Mouse (Mus musculus): ENCODE measurements around the gene Rbfox3.
A peak's percentile ranks its signal among the peaks of the same experiment; 100 is the strongest.

Rbfox3 gene

DNA sequence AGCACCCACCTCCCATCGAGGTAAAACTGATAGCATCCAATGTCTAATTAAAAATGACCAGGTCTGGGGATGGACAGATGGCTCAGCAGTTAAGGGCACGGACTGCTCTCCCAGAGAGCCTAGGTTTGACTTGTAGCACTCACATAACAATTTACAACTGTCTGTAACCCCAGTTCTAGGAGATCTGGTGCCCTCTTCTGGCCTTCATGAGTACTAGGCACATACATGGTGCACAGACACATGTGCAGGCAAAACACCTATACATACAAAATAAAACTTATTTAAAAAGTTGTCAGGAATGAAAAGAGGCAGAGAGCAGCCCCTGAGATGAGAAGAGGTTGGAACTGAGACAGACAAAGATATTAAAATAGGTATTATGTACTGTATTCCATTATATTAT is 305.8 kb downstream of the Rbfox3 start:
- DNase-seq (ENCODE audit: low spot score in 2 of 2): no peak

DNA sequence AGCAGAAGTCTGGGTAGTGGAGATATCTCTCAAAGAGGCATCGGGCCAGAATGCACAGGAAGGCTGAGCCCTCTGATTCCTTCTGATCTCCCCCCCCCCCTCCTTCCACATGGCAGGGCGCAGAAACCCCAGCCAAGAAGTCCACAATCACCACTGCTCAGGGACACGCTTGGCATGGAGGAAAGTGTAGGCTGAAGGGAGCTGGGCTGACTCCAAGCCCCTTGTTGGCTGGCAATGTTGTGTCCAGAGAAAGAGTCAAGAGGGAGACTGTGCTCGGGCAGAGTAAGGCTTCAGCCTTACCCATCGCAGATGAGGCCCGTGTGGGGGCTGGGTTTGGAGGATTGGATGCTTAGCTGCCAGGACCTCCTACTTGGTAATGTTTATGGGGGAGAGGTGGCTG is 307.2 kb downstream of the Rbfox3 start:
- DNase-seq (ENCODE audit: low spot score in 2 of 2): no peak

DNA sequence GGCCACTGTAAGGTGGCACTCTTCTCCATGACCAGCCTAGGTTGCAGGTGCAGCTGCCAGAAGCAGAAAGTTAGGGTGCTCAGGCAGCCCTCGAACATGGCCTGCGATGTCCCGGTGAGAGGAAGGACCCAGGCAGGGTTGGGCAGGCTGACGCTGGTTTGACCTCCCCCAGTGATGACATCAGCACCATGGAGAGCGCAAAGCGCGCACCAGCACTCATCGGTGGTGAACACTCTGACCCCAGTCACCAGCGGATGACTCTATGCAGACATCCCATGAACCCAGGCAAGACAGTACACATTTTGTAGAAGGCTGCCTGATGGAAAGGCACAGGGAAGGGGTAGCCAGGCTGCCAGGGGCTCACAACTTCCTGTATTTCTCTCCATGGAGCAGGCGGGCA is 308.3 kb downstream of the Rbfox3 start:
- DNase-seq (ENCODE audit: low spot score in 2 of 2): peak in 1 of 2 experiments; percentile 22

DNA sequence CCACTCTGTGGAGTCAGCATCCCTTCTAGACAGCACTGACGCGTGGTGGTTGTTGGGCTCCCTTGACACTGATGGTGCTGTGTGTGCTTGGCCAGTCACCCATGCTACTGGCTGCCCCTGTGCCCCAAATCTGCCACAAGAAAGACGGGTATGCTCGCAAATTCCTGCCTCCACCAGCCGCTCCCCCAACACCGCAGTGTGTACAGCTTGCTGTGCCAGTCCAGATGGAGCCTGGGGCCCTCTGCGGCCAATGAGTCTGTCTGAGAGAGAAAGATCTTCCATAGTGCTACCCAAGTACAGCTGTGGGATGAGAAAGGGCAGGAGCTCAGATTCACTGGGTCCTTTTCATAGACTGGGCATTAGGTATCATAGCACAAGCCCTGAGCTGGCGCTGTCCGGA is 309.9 kb downstream of the Rbfox3 start:
- no peak for DNase-seq (ENCODE audit: low spot score in 2 of 2)

DNA sequence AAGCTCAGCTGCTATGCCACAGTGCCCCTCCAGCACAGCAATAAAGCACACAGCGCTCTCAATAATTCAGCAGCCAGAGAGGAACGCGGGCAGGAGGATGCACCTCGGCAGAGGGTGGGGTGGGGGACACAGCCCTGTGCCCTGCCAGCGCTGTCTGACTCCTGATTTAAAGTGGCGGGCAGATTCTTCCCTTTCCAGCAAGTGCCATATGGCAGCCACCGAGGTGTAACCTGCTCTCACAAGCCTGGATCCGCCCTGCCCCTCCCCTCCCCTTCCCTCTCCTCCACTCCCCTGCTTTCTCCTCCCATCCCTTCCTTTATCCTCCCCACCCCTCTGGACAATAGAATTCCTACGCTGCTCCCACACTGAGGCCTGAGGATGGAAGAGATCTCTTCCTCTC is 311.2 kb downstream of the Rbfox3 start:
- DNase-seq (ENCODE audit: low spot score in 2 of 2): no peak

DNA sequence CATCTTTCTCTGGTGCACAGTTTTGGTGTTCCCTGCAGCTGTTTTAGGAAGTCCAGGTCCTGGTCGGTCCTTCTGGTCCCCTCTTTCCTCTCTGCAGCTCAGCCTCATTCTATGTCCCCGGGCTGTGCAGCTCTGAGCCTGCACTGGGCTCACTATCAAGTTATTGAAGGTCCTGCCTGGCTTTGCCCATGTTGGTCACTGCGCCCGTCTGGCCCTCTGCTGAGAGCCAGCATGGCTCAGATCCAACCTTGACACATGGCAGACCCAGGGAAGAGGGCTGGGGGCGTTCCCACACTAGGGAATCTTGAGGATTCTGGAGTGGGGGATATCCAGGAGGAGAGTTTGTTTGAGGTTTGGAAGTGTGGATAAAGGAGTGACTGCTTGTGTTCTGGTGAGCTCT is 312.7 kb downstream of the Rbfox3 start:
- no peak for DNase-seq (ENCODE audit: low spot score in 2 of 2)

DNA sequence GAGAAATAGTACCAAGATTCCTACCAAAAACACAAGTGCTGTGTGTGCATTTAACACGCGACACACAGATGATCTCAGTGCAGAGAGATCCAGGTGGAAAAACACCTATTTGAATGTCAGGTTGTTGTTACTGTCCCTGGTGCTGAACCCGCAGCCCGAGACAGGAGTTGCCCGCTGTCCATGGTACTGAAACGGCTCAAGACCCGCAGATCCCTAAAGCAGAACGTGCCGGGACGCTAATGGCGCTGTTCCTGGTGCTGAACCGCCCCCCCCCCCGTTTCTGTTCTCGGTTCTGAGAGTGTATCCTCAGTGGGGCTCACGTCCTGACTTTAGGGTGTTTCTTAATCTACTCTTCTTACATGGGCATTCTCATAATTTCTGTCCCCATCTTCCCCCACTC is 326.6 kb downstream of the Rbfox3 start:
- DNase-seq (ENCODE audit: low spot score in 2 of 2): peak; percentile 65 to 86

DNA sequence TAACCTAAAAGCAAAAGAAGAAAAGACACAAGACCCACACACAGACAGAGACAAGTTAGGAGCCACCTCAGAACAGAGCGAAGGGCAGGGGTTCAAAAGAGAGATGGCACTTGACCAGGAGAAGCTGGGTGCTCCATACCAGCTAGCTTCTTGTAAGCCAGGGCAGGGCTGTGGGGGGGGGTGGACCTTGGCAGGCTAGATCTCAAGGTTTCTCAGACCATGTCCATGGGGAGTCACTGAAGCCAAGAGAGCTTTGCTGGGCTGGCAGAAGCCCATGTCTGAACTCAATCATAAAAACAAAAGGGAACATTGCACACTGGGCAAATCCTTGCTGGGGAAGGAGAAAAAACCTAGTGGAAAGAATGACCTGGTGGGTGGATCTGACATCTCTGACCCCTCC is 327.4 kb downstream of the Rbfox3 start:
- no peak for DNase-seq (ENCODE audit: low spot score in 2 of 2)

DNA sequence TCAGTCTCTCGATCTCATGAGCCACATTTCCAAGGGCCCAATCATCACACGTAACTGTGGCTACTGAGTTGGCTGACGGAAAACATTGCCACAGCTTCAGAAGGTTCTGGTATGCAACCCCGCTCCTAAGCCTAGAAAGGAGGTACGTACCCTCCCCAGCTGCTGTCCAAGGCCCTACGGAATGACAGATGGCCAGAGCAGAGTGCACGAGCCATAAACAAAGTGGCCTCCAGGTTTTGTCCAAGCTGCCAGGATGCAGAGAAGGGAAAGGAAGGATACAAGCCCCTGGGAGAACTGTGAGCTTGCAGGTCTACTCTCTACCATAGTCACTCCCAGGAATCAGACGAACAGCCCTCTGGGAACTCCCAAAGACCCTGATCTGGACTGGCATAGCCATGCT is 327.8 kb downstream of the Rbfox3 start:
- no peak for DNase-seq (ENCODE audit: low spot score in 2 of 2)

DNA sequence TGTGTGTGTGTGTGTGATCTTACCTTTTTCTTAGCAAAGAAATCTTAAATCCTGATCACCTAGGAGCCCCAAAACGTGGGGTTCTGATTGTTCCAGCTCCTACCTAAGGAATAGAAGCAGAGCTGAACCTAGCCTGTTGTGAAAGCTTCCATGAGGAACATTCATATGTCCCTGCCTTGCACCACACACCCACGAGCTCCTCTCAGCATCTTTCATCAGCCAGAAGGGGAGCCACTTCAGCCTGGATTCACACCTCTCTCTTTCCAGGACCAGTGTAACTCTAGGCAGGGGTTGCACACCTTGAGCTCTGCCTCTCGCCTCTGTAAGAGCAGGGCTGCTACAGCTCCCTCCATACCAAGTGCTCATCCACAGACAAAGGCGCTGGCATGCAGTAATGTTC is 330.4 kb downstream of the Rbfox3 start:
- DNase-seq (ENCODE audit: low spot score in 2 of 2): no peak

DNA sequence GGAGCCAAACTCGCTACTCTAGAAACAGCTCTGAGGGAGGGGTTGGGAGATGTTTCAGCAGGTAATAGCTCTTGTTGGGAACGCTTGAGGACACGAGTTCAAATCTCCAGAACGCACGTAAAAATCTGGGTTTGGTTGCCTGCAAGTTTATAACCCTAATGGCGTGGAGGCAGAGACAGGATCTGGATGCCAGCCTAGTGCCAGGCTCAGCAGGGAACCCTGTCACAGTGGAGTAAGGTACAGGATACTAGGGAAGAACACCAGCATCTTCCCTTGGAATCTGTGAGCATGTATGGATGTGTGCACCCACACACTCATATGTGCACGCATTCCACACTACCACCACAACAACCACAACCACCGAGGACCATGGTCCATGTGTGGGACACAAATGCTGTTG is 331.8 kb downstream of the Rbfox3 start:
- DNase-seq (ENCODE audit: low spot score in 2 of 2): no peak

DNA sequence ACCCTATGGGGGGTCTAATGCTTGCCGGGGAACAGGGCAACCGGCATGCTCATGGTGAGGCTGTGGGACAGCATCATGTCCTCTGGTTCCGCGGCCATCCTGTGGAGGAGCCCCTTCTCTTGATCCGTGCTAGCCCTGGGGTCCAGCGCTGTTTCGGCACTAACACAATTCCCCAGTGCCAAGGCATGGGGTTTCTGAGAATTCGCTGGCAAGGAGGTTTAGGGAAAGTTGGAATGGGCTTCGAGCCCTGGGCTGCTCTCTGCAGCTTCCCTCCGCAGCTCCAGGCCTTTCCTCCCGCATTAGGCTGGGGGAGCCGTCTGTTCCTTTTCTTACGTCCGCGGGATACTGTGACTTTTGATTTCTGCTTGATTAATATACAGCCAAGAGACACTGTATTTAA is 334.1 kb downstream of the Rbfox3 start:
- no peak for DNase-seq (ENCODE audit: low spot score in 2 of 2)

DNA sequence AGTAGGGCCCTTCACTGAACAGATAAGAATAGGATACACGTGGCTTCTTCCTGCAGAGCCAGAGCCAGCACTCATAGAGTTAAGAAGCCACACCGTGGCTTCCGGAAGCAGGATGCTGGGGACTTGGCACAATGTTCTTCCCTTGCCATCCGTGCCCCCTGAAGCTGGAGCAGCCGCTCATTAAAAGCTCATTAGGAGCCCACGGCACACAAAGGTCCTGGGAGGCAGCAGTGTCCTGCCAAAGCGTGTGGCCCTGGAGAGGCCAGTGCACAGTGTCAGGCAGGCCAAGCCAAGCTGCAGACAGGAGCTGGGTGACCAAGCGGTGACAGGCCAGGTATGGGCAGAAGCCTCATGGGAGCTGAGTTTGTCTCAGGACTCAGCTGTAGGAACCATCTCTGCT is 334.8 kb downstream of the Rbfox3 start:
- DNase-seq (ENCODE audit: low spot score in 2 of 2): no peak

DNA sequence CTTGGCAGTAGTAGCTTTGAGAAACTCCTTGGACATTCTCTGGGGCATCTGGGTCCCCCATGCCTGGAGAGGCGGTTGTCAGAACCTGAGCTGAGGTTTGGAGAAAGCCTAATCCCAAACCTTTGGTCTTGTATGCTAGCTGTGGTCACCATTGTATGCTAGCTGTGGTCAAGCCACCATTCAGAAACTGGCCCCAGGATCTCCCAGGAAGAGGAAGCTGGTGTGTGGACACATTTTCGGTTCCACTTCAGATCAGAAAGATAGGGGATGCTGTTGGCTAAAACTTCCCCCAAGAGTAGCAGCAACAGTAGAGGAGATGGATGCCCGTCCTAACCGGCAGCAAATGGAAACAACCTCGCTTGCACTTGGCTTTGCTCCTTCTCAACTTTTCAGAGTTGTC is 337.0 kb downstream of the Rbfox3 start:
- no peak for DNase-seq (ENCODE audit: low spot score in 2 of 2)

DNA sequence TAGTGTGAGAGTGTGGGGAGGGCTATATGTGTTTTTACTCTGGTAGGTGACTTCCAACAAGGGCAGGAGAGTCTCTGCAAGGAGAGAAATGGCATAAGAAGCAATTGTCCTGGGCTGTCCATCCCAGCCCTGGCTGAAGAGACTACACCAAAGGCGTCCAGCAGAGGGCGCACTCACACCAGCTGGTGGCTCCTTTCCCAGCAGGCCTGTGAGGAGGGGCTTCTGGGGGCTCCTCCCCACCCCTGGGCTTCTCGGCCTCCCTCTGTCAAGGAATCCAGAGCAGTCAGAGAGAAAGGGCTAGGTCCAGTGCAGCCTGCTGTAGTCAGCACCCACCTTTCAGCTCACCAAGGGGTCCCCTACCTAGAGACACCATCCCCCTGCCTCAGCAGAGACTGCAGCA is 337.8 kb downstream of the Rbfox3 start:
- peak in 1 of 2 experiments; percentile 80 for DNase-seq (ENCODE audit: low spot score in 2 of 2)

DNA sequence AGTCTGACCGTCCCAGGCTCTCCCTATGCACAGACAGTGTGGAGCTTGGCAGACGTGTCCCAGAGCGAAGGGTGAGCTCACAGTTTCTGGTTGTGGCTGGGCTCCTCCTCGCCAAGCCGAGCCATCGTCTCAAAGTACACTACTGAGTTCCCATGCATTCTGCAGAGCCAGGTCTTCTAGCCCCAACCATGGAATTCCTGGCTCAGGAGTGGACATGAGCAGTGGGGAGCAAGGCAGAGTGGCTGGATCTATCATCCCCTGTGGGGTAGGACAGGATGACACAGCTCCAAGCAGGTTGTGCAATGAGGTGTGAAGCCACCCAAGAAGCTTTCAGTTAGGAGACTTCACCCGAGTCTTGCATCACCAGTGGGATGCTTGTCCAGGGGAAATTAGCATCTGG is 338.4 kb downstream of the Rbfox3 start:
- no peak for DNase-seq (ENCODE audit: low spot score in 2 of 2)

DNA sequence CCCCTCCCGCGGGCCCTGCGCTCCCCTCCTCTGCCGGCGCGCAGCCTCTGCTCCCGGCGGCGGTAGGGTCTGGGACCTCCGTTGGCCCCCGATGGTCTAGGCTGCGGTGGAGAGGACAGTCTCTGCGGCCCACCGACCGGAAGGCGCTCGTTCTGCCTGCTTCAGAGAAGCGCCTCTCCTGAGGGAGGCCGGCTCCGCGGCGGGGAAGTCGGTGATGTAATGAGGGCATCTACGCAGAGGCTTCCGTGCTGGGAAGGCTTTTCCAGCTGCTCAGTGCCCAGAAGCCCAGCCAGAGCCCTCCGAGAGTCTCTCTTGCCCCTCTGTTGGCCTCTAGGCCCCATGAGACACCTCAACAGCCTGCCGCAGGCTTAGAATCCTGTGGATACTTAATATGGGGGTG is 341.2 kb downstream of the Rbfox3 start:
- no peak for DNase-seq (ENCODE audit: low spot score in 2 of 2)

DNA sequence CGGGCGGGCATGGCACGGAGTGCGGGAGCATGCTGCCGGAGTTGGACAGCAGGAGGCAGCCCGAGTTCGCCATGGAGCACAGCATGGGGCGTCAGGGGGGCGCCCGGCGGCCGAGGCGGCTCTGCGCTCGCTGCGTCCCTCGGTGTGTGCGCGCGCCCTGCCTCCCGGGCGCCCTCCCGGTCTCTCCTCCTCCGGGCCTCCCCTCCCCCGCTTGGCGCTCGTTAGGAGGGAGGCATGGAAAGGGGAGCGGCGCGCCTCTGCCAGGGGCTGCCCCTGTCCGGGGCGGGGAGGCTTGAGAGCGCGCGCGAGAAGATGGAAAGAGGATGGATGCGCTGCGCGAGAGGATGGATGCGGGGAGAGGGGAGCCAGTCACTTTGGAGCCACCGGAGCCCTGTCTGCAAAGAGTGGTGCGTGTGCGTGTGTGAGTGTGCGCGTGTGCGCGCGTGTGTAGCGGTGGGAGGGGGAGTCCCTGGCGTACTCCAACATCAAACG is 341.8 kb downstream of the Rbfox3 start:
- DNase-seq (ENCODE audit: low spot score in 2 of 2): no peak

DNA sequence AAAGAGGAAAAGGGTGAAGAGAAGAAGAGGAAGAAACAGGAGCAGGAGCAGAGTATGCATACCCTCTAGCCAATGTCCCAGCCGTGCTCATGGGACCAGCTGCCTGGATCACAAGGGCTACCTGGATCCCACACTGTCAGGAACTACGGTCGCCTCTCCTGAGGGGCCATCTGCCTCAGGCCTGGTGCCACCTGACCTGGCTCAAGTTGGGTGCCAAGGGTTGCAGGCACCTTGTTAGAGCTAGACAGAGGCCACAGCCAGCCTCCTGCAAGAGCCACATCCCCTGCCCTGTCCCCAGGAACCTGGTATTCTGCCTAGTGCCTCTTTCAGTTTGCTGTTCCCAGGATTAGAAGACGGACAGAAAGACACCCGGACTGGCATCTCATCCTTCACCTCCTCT is 347.5 kb downstream of the Rbfox3 start:
- no peak for DNase-seq (ENCODE audit: low spot score in 2 of 2)

DNA sequence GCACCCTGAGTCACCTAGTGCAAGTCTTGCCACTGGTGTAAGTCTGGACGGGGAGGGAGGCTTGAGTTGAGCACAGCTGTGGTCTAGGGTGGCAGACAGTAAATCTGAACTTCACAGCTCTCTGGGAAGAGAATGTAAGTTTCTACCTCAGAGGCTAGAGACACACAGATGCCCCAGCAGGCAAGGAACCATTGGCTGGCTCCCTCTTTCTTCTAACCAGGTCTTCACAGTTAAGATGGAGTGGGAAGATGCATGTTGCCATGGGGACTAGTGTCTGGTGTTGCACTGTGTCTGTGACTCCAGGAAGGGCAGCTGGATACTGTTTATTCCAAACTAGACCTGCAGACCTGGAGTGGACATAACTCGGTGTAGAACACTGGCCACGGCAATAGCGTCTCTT is 348.6 kb downstream of the Rbfox3 start:
- no peak for DNase-seq (ENCODE audit: low spot score in 2 of 2)

DNA sequence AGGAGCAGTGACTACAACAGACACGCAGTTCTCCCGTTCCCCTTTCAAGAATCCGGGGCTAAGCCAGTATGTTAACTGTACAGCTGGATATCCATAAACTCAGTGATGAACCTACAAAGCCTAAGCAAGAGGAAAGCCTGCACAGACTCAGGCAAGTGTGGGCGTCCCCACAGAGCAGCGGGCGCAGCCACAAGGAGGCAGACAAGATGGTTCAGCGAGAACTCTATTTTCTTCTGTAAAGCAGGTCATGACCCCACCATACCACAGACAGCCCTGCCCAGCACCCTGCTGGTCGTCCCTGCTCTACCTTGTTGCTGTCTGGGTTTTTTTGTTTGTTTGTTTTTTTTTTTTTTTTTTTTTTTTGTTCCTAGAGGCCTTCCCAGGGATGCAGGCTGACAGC is 353.2 kb downstream of the Rbfox3 start:
- DNase-seq (ENCODE audit: low spot score in 2 of 2): no peak

DNA sequence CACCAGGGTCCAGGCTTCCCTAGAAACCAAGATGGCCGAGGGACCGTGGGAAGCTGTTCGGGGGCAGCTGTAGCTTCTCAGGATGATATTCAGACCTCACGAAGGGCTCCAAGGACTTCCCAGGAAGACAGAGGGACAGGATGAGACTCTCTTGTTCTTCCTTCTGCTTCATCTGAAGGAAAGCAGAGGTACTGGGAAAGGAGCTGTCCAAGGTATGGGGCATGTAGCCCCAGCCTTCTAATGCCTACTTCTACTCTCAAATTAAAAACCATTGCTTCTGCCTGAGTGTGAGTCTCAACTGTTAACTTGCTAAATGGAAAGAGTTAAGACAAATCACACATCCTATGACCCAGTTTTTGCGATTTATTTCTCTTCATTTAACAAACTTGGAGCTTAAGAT is 355.8 kb downstream of the Rbfox3 start:
- no peak for DNase-seq (ENCODE audit: low spot score in 2 of 2)

DNA sequence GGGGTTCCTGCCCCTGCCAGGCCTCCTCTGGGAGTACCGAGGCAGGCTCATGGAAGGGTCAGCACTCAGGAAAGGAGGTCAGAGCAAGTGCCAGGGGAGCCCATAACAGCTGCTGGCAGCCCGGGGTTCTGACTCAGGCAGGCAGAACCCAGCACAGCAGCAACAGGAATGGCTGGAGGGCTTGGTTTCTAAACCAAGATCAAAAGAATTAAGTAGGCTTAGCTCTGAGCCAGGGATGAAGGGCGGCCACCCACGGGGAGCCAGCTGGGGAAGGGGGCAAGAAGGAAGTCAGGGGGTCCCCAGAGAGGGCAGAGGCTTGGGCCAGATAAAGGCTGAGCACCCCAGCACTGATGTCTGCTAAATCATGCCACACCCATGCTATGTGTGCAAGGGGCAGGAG is 356.9 kb downstream of the Rbfox3 start:
- DNase-seq (ENCODE audit: low spot score in 2 of 2): no peak

DNA sequence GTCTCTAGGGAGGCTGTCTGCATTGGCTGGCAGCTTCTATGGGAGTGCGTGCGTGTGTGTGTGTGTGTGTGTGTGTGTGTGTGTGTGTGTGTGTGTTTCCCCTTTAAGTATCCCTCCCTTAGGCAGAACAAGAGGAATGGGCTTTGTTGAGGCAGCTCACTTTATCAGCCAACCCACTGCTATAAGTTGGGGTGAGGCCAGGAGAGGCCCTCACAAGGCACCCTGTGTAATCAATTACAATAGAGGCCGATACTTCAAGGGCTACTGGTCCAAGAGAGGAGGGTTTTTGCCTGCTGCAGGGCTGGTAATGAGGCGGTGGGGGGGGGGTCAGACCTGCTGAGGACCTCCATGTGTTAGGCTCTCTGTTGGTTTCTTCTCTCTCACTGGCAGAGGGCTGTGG is 357.5 kb downstream of the Rbfox3 start:
- no peak for DNase-seq (ENCODE audit: low spot score in 2 of 2)

DNA sequence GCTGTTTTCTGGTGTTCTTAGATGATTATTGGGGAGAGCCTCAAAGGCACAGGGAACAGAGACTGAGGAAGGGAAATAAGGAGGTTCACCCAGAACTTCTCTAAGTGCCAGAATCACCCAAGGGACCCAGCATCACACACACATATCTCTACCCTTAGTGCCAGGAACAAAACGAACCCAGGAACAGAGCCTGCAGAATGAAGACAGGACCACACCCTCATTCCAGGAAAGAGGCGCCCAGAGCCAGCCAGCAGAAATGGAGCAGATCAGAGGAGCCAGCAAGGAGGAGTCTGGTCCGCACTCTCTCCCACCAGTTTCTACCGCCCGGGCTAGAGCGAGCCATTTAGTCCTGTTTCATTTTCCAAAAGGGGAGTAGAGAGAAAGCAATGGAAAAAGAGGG is 358.4 kb downstream of the Rbfox3 start:
- DNase-seq (ENCODE audit: low spot score in 2 of 2): no peak

Data from urinary bladder, postnatal 4 days (tissue).